Mouse (Mus musculus): ENCODE measurements around the gene Cfl1. TPM values are rescaled to one million over a fixed set of nuclear protein-coding genes. Genes with fewer than 3 reads are reported as not detected.
A peak's percentile ranks its signal among the peaks of the same experiment; 100 is the strongest.

Cfl1 gene
- total RNA-seq (2021), result 1,000 to 10,000 TPM; 1,802 to 1,826 TPM
- long read RNA-seq, transcript Cfl1-202 (4 exons, 2,354 nt), result major isoform, 1,600 of 1,941 reads
- long read RNA-seq, partial matches to known transcripts, result 18 of 1,941 reads
- long read RNA-seq, other reads (novel, unspliced or antisense), result 320 of 1,941 reads

GRCm38 (mm10) chr19:5490313-5490897, at the start of gene Cfl1:
TSS of gene Cfl1 (plus strand) at chr19:5490455.
- peak; percentile 89 to 94 for DNase-seq (ENCODE audit: low spot score in 2 of 2)

DNA sequence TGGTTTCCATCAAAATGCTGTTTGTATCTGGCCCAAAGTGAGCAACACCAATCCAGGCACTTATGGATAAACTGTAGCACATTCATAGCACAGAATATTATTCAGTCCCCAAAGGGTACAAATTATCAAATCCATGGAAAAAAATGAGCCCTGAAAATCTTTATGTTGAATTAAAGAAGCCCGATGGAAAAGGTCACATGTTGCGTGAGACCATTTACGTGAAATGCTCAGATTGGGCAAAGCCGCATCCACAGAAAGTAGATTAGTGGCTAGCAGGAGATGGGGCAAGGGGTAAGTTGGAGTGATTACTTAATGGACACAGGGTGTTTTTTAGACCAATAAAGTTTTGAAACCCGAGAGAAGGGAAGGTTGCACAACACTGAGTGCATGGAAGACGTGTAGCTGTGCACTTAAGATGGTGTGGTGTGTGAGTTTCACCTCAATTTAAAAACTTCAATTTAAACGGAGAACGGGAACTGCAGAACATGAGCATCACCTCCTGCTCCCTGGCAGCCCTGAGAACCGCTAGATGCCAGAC, 45.8 kb upstream of the Cfl1 start:
- DNase-seq (ENCODE audit: low spot score in 2 of 2), result no peak

DNA sequence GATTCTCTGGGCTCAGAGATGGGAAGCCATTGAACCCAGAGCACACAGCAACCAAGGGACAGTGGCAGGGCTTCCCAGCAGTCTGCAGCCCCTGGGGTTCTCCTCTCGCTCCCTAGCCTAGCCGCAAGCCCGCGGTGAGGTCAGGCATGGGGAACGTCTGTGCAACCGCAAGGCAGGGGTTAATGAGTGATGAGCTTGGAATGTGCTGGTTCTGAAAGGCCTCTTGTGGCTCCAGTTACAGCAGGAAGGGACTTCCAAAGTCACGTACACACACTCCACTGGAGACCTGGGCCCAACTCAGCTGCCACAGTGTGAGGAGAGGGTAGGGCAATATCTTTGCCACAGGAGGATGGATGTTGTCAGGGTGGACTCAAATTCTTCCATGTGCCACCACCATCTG, 45.3 kb upstream of the Cfl1 start:
- no peak for DNase-seq (ENCODE audit: low spot score in 2 of 2)

DNA sequence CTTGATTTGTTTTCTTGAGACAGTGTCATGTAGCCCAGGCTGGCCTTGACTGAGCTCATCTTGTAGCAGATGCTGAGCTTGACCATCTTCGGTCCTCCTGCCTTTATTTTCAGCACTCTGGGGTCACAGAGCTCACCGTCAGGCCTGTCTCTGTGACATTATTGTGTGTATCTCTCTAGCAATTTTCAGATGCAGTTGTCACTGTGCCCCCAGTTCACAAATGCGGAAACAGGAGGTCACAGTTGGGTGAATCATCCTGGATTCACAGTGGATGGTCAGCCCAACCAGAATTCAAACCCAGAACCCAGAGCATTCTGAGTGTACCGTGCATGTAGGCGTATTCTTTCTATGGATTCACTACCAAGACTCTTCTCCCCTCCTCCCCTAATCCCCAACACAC, 44.5 kb upstream of the Cfl1 start:
- no peak for DNase-seq (ENCODE audit: low spot score in 2 of 2)

- DNase-seq (ENCODE audit: low spot score in 2 of 2), result peak; percentile 60 to 67
Observed at GRCm38 (mm10) chr19:5447515-5448353, 42.5 kb upstream of the Cfl1 start, which contains the start of gene Fosl1. TSS of gene Fosl1 (plus strand) at chr19:5447547.

GRCm38 (mm10) chr19:5448354-5449150, 41.7 kb upstream of the Cfl1 start:
- DNase-seq (ENCODE audit: low spot score in 2 of 2), result no peak

GRCm38 (mm10) chr19:5449673-5450072, 40.6 kb upstream of the Cfl1 start:
- no peak for DNase-seq (ENCODE audit: low spot score in 2 of 2)

DNA sequence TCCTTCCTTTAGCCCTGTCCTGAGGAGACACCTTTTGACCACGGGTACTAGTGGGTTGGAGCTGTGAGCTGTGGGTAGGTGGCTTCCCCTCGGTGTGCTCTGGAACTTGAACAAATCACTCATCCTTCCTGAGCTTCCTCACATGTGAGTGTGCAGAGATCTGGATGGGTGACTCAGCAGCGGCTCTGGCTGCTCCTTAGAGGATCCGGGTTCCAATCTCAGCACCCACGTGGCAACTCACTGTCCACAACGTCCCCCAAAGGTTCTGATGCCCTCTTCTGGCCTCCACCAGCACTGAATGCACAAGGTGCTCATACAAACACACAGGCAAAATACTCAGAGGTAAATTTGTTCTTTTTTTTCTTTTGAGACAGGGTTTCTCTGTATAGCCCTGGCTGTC, 38.5 kb upstream of the Cfl1 start:
- DNase-seq (ENCODE audit: low spot score in 2 of 2), result no peak

GRCm38 (mm10) chr19:5455037-5455436, 35.2 kb upstream of the Cfl1 start:
- DNase-seq (ENCODE audit: low spot score in 2 of 2), result no peak

- no peak for DNase-seq (ENCODE audit: low spot score in 2 of 2)
Observed at GRCm38 (mm10) chr19:5455568-5455967, 34.7 kb upstream of the Cfl1 start.

DNA sequence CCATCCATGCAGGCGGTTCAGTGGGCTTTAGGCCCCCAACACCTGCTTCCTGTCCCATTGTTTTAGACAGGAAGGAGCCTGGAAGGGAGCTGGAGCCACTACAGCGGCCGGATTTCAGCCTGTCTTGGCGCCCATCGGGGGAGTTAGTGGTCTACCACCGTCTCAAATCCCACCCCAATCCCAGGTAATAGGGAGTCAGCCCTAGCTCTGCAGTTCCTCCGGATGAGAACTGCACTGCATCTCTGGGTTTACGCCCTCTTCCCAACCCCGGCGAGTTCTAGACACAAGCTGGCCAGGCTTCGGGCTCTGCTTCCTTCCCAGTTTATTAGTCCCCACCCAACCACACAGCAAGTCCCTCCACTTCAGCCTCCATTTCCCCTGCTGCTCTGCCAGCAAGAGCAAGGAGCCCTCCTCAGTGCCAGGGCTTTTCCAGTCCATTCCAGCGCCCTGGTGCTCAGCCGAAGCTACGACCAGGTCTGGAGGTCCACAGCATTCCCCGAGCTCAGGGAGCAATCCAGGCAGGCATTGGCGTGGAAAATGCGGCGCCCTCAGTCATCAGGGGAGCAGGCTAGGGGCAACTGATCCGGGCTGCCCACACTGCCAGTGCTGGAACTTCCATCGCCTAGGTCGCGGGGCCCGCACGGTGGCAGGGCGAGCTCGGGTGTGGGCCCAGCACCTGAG, 33.9 kb upstream of the Cfl1 start:
- DNase-seq (ENCODE audit: low spot score in 2 of 2), result no peak

DNA sequence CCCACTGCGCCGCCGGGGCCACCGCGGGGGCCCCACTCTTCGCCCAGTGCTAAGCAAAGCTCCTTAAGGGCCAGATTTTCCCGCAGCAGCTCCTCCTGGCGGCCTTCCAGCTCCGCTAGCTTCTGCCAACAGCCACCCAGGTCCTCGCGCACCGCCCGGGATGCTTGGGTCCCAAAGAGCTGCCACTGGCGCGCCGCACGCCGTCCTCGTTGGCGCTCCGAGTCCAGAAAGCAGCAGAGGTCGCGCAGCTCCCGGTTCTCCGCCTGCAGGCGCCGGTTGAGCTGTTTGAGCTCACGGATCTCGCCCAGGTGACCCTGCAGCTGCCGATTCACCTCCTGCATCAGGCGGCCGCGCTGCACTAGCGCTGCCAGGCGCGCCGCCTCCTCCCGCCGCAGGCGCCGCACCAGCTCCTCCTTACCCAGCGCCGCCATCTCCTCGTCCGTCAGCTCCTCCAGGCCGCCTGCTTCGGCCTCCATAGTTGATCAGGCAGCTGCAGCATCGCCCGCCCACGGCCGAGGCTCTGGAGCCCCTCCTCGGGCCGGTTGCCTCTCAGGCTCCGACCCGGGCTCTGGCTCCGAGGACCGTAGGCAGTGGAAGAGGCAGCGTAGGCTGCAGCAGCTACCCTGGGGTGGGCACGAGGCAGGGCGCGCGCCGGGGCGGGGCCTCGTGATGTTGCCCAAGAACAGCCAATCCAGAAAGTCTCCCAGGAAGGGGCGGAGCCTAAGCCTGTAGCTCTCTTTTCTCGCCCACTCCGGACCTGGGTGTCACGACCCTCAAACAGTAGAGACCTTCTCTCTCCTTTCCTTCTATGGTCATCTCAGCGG, 33.1 kb upstream of the Cfl1 start:
- peak; percentile 93 to 97 for DNase-seq (ENCODE audit: low spot score in 2 of 2)

DNA sequence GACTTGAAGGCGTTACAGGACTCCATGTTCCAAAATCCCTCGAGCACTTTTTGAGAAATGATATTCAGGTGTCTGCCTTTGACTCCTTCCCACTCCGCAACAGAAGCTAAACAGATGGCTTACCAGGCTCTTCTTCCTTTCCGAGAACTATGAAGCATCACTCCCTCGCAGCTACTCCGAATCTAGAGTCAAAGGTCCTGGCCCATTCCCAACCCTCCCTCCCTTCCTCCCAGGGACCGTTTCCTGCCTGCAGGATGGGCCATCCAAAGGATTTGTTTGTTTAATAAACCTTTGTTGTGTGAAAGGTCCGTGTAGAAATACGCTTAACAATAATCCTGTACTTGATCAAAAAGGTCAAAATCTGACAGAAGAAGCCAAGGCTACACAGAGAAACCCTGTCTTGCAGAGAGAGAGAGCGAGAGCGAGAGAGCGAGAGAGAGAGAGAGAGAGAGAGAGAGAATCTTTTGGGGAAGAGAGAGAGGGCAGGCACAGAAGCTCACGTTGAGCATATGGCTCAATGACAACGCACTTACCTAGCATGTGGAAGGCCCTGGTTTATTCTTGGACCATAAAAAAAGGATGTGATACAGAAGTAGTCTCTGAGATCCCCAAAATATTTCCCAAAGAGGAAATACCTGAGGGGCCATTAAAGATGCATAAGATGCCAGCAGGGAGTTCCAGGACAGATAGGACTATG, 32.4 kb upstream of the Cfl1 start, which contains the start of gene Ccdc85b:
Gene Ccdc85b (minus strand): TSS at position 149 of the 697 bp plus-strand sequence.
- DNase-seq (ENCODE audit: low spot score in 2 of 2), result no peak

GRCm38 (mm10) chr19:5459019-5459418, 31.2 kb upstream of the Cfl1 start:
- no peak for DNase-seq (ENCODE audit: low spot score in 2 of 2)

DNA sequence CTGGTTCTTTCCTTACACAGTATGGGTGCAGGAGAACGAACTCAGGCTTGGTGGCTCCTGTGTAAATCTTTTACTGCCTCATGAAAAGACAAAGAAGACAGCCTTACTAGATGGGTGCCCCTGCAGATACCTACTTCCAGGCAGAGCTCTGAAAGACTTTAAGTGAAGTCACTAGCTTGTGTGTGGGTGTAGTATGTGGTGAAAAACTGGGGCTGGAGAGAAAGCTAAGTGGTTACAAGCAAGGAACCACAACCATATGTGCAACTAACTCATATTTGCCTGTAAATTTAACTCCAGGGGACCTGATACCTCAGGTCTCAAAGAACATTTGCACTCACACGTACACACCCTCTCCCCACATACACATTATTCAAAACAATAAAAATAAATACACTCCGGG, 30.4 kb upstream of the Cfl1 start:
- DNase-seq (ENCODE audit: low spot score in 2 of 2), result no peak

DNA sequence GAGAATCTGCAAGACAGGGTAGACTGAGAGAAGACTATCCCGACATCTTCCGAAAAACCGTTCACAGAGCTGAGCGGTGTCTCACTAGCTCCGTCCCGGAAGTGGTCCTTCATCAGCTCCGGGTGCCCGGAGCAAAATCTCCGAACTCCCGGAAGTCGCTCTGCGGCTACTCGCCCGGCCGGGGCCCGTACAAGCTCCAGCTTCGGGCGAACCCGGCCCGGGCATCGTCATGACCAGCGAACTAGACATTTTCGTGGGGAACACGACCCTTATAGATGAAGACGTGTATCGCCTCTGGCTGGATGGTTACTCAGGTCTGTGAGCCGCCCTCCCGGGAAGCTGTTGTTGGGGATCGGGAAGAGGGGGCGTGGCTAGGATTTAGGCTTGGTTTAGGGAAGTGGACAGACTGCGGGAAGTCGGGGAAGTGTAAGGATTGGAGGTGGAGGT, 29.8 kb upstream of the Cfl1 start, which contains the start of gene Fibp:
Gene Fibp (plus strand): TSS at position 151 of the 447 bp plus-strand sequence.
- peak; percentile 92 to 93 for DNase-seq (ENCODE audit: low spot score in 2 of 2)

DNA sequence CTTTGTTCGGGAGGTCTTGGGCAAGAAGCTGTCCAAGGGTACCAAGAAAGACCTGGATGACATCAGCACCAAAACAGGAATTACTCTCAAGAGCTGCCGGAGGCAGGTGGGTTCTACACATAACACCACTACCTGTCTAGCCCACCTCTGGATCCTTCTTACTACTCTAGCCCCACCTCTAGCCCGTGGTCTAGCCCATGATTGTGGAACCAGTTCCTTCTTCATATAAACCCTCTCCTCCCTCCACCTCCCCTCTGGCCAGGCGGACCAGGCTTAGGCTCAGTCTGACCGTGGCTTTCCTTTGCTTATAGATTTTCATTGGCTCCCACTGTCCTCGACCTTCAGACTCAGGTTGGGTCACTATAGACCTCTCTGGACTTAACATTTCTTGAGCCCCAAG, 28.8 kb upstream of the Cfl1 start:
- no peak for DNase-seq (ENCODE audit: low spot score in 2 of 2)

- DNase-seq (ENCODE audit: low spot score in 2 of 2), result no peak
Observed at GRCm38 (mm10) chr19:5463212-5463611, 27.0 kb upstream of the Cfl1 start.
